Mouse (Mus musculus) 3T3-L1 (cell line): ENCODE measurements around the gene Hif1an.

Source experiments
- DNase-seq: peaks from one replicate; pipeline ENCODE4 v3.0.0-alpha.2; 2015; ENCODE audit warnings: low read depth, low spot score

The Hif1an gene

GRCm38 (mm10) chr19:44562652-44563206 lies at the start of gene Hif1an:
Gene Hif1an (plus strand): TSS chr19:44562850.
- DNase-seq: peak; percentile 99

DNA sequence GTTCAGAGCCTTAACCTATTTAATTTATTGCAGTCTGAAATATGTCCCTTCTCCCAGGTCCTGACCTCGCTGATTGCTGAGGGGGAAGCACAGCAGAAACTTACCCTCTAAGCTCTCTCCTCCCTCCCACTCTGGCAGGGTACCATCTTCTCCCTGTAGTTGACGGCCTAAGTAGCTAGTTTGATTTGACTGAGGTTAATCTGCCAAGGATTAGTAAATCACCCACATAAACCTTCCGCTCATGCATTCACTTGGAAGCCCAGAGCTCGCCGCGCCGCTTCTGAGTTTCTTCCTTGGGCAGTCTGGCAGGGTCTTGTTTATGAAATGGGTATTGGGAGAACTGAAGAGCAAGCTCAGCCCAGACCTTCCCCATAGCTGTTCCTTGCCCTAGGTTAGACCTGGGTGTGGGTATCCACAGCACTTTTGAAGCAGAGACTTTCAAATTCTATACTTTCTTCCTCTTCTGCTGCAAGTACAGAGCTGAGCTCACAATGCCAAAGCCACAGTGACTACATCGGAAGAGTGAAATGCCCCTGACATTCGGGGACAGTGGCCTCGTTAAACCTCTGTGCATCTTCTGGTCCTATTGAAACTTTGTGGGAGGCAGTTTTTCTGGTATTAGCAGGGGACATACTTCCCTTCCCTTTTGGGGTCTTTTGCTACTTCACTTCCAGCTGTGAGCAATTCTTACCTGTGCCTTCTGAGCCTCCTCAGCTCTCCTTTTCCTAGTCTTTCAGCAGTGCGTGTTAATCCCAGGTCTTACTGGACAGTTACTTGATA lies 49.4 kb upstream of the Hif1an start:
- no peak for DNase-seq

DNA sequence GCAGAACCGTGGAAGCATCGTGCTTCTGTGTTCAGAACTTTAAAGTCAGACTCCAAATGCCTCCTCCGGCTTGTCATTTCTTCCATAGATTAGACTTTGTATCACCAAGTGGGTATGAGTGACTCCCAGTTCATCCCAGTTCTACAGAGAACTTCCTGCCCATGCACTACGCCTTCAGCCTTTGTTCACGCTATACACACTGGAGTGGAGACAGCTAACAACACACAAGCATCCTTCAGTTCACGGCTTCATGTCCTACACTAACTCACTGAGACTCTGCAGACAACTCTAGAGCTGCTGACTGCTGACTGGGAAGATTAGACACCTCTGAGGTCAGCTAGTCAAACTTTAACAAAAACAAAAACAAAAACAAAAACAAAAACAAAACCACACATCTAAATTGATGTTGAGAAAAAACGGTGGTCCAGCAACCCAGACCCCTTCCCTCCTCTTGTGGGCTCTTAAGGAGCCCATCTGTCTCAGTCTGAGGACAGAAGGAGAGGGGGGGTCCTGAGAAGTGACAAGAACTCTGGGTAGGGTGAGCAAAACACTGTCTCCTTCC lies 48.6 kb upstream of the Hif1an start:
- no peak for DNase-seq

DNA sequence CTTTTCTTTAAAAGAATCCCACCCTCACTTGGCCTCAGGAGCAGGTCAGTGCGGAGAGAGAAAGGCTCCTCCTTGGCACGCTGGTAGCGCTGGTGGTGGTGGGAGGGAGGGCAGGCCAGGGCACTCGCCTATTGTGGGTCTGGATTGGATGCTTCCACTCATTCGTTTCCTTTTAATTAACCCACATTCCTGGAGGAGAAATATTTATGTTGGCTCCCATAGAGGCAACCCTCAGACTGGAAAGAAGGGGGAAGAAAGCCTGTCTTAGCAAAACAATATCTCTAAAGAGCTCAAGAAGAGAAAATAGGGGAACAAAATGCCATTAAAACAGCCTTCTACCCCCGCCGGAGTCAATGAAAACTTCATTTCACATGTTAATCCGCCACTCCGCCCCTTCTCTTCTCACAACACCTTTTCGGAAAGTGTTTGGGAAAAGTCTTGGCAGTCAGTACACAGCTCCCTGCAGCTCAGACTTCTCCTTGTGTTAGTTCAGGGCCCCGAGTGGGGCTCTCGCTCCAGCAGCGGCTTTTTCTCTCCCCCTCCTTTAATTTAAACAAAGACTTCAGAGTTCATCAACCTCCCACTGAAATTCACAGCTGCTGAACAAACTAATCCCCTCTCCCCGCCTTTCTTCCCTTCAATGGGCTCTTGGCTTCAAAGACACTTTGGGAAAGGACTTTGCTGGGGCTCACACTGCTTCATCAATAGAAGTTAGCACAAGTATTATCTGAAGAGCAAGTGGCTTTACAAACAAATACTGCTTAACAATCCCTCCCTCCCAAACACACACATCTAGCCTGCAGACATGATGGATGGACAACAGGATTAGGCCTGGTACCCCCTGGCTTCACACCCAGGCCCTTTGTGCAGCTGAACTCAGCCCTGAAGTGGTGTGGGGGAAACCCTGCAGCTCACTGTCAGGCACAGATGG lies 47.9 kb upstream of the Hif1an start:
- DNase-seq: no peak

DNA sequence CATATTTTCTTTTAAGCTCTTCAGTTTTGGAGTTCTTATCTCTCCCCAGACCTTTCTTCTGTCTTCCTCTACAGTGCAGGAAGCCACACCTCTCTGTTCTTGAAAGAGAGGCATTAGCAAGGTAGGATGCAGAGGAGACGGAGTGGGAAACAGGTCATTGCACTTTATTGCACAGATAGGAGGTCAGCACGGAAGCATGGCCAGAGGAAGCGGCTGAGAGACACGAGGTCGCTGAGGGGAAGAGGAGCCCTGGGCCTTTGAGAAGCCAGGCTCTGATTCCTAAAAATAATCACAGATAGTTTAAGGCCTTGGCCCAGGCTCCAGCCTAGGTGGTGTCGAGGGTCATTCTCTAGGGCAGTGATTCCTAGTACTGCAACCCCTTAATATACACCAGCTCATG lies 46.9 kb upstream of the Hif1an start:
- DNase-seq: no peak

- no peak for DNase-seq
Observed at GRCm38 (mm10) chr19:44517996-44518768, 44.5 kb upstream of the Hif1an start.

DNA sequence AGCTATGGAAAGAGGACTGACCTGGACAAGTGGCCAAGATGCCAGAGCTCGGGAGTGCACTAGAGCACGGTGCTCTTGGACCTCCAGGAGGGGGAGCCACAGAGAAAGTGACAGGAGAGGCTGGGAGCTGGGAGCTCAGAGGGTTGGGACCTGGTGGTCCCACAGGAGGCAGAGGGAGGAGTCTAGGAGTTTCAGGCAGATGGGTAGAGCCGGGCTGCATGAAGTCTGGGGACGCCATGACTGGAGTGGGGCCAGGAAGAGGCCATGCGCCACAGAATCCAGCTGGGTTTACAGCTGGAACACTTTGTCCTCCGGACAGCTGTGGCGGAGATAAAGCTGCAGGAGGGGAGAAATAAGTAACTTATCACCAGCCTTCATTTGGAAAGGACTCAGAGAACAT lies 43.5 kb upstream of the Hif1an start:
- DNase-seq: peak; percentile 24

- DNase-seq: no peak
Observed at GRCm38 (mm10) chr19:44525551-44526205, 37.0 kb upstream of the Hif1an start.

DNA sequence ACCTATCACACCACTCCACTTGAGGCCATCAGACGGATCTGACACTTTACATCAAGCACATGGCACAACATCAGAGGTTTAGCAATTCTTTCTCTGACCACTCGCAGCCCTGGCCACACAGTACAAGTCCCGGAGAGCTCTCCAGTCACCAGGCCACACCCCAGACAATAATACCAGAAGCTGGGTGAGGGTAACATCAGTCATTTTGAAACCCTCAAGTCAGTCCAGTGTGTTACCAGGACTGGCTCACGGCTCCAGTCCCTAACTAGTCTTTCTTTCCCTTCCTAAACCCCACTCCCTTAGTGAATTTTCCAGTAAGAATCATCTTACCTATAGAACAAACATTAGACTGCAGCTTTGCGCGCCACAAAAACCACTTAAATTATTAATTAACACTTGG lies 32.6 kb upstream of the Hif1an start:
- DNase-seq: no peak

DNA sequence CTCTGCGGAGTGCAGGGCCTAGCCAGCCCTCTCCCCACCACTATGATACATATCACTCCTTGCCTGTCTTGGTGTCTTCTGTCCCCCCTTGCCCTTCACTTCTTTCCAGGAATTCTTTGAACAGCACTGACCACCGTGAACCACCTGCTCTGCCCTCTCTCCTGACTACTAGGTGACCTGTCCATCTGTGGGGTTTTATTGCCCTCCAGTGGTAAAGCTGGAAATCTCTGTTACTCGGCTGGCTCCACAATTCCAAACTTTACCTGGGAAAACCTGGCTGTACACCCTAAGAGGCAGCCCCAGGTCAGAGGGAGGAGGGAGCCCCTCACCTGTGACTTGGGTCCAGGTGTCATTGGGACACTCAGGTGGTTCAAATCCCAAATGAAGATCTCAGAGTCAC lies 27.3 kb upstream of the Hif1an start:
- DNase-seq: peak; percentile 50

- DNase-seq: no peak
Observed at GRCm38 (mm10) chr19:44537416-44537815, 25.2 kb upstream of the Hif1an start.

DNA sequence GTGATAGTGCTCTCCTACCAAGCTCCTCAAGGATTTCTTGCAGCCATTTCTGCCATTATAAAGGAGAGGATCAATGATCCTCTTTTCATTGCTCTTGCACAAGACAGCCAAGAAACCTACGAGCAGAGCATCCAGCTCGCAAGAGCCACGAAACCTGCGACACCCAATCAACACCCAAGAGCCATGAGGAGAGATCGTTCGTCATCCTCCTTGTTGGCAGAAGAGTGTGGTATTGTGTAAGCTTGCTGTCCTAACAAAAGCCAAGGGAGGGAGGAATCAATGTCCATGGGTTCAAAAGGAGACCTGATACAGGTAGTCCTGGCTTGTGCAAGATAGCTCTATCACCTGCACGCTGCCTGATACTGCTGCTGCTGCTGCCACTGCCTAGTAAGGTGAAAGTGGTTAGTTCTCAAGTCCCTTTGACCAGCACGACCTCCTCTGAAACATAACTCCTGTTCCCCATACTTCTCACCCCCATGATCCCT lies 19.9 kb upstream of the Hif1an start:
- DNase-seq: no peak

GRCm38 (mm10) chr19:44544372-44544771 lies 18.3 kb upstream of the Hif1an start:
- no peak for DNase-seq

DNA sequence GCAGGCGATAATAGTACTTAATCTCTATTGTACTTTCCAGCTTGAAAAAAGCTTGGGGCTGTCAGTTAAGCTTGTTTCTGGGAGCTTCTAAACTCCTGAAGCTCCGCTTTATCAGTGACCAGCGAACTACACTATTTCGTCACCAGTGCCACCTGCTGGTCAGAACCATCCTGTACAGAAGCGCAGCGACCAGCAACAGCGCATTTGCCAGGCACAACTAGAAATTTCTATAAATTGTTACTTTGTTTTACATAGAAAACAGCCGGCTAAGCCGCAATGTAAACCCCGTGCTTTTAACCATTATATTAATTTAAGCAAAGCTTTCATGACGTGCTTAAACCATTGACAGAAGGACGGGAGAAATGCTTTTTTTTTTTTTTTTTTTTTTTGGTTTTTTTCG lies 17.9 kb upstream of the Hif1an start:
- DNase-seq: peak; percentile 88

DNA sequence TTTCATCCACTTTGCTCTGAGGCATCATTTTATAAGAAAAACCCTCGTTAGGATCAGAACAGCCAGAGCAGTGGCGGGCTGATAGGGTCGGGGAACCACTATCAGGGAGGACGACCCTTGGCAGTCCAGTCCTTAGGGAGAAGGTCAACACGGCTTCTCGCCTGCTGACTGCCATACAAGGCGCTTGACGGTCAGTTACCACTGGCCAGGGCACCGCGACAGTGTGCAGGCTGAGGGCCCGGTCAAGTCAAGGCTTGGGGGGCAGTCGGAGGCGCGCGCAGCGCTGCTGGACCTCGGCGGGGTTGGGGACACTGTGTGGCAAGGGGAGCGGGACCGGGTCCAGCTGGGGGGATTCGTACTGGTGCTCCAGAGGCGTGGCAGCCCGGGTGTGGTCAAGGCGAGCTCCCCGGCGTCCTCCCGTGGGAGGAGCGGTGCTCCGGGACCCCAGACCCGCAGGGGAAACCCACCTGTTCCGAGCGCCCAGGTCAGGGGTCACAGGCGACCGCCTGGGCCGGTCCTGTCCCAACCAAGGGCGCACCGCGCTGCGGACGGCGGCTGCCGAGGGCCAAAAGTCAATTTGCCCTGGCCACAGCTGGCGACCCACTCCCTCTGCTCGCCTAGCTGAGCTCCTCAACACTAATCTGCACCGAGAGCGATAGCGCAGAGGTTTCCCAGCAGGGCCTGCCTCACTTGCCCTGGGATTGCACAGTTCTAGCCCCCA lies 17.2 kb upstream of the Hif1an start, which contains the start of gene Sec31b:
TSS of gene Sec31b (minus strand) at position 544 of the 721 bp plus-strand sequence.
- DNase-seq: no peak

DNA sequence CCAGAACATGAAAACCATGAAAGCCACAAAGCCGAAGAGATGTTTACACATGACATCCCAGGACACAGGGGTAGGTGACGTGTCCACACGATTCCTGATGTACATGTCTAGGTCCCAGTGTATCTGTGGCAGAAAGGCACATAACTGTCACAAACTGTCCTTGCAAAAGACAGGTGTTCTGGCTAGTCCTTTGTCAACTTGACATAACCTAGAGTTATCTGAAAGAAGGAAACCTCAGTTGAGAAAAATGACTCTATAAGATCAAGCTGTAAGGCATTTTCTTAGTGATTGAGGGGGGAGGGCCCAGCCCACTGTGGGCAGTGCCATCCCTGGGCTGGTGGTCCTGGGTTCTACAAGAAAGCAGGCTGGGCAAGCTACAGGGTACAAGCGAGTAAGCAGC lies 9.9 kb upstream of the Hif1an start, which contains the start of gene Gm20538:
TSS of gene Gm20538 (minus strand) at position 101 of the 400 bp plus-strand sequence.
- DNase-seq: no peak

DNA sequence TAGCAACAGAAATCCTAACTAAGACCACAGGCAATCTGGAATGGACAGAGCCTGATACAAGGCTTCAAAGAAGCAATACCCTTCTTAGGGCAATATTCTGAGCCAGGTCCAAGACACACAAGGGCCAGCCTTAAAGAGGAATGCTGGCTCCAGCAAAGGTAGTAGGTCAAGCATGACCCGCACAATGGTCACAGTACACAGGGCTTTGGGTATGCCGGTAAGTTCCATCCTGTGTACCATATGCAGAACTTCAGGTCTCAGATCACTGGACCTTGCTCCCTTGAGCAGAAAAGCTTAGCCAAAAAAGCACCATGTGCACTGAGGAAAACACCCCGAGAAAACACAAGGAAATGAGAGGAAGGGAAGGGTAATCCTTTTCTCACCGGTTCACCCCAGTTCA lies 9.4 kb upstream of the Hif1an start:
- no peak for DNase-seq

- peak; percentile 7 for DNase-seq
Observed at GRCm38 (mm10) chr19:44554490-44554860, 8.2 kb upstream of the Hif1an start.

GRCm38 (mm10) chr19:44554861-44555590 lies 7.6 kb upstream of the Hif1an start, which contains the start of gene Ndufb8:
Gene Ndufb8 (minus strand): TSS chr19:44555440.
- DNase-seq: peak; percentile 94
